Mouse (Mus musculus): ENCODE results near the gene Slc24a2. TPM values are rescaled to one million over a fixed set of nuclear protein-coding genes. Genes with fewer than 3 reads are reported as not detected.

The Slc24a2 gene
- polyA plus RNA-seq, 2 experiments from 2014 or later: 0.19 TPM; not detected in 1

GRCm38 (mm10) chr4:86948794-86949193, 281.5 kb downstream of the Slc24a2 start:
- no peak for ATAC-seq

- ATAC-seq: no peak
These were observed 287.0 kb downstream of the Slc24a2 start for GRCm38 (mm10) chr4:86943296-86943695.

- ATAC-seq: no peak
These were observed 287.6 kb downstream of the Slc24a2 start for GRCm38 (mm10) chr4:86942656-86943055.

GRCm38 (mm10) chr4:86936706-86937105, 293.6 kb downstream of the Slc24a2 start:
- no peak for ATAC-seq

- ATAC-seq: no peak
These were observed 294.1 kb downstream of the Slc24a2 start for GRCm38 (mm10) chr4:86936217-86936616.

Measured in activated CD4-positive, CD25-positive, alpha-beta regulatory T cell, adult 4 months (primary cell).